Mouse (Mus musculus) liver, postnatal 0 days (tissue): Measurements from ENCODE around the gene Ccdc78. TPM values are rescaled to one million over a fixed set of nuclear protein-coding genes. Genes with fewer than 3 reads are reported as not detected.

Source experiments
- ATAC-seq: fragments of 200-750 bp; cut with Nextera tagmentation; 2 replicates; pipeline ENCODE4 v1.8.0; 2017; ENCODE audit warnings: mild to moderate bottlenecking, moderate library complexity
- DNase-seq: peaks from one replicate; pipeline ENCODE4 v3.0.0-alpha.2; 2016
- H3K27ac ChIP-seq: fragments of 300-500 bp; sonication (generic); 2 replicates; pipeline ENCODE4 v1.5.1; 2014; ENCODE audit warnings: antibody characterized with exemption, moderate library complexity, mild to moderate bottlenecking, low read depth
- H3K27me3 ChIP-seq: fragments of 300-500 bp; sonication (generic); 2 replicates; pipeline ENCODE4 v1.6.1; 2014; ENCODE audit warnings: low read length, control low read depth, mixed read lengths; ENCODE audit not compliant: insufficient read depth
- H3K36me3 ChIP-seq: fragments of 300-500 bp; sonication (generic); replicated peaks from 2 replicates; pipeline ENCODE4 v1.6.1; 2014; ENCODE audit warnings: mild to moderate bottlenecking, control low read depth, low read length, moderate library complexity, mixed read lengths; ENCODE audit not compliant: insufficient read depth
- H3K4me1 ChIP-seq: fragments of 300-500 bp; sonication (generic); 2 replicates; pipeline ENCODE4 v1.6.1; 2014; ENCODE audit warnings: antibody characterized with exemption, mild to moderate bottlenecking, control low read depth; ENCODE audit not compliant: insufficient read depth
- H3K4me2 ChIP-seq: fragments of 300-500 bp; sonication (generic); 2 replicates; pipeline ENCODE4 v1.6.1; 2014; ENCODE audit warnings: low read depth, mild to moderate bottlenecking, low read length, moderate library complexity, mixed read lengths
- H3K4me3 ChIP-seq: fragments of 300-500 bp; sonication (generic); 2 replicates; pipeline ENCODE4 v1.5.1; 2014; ENCODE audit warnings: low read depth, low read length
- H3K9ac ChIP-seq: fragments of 300-500 bp; sonication (generic); replicated peaks from 2 replicates; pipeline ENCODE4 v1.6.1; 2014; ENCODE audit warnings: mild to moderate bottlenecking, moderate library complexity
- H3K9me3 ChIP-seq: fragments of 300-500 bp; sonication (generic); 2 replicates; pipeline ENCODE4 v1.6.1; 2016; ENCODE audit warnings: mild to moderate bottlenecking, control low read depth, low read length, mixed read lengths
- CTCF ChIP-seq: sonication (generic); IDR thresholded peaks from 2 replicates; pipeline ENCODE4 v1.5.1; 2016; ENCODE audit warnings: antibody characterized with exemption, low read depth
- EP300 ChIP-seq: IDR thresholded peaks from 2 replicates; pipeline ENCODE4 v1.6.1; 2016; ENCODE audit warnings: antibody characterized with exemption, low read depth, mild to moderate bottlenecking
- WGBS: fragments of 180-500 bp; shearing (Covaris S2); extraction: QIAGEN DNeasy Blood & Tissue Kit; methylation state at CpG from one replicate; pipeline ENCODE4 v1.1.7; 2014; ENCODE audit not compliant: insufficient replicate concordance; 5-methylcytosine and 5-hydroxymethylcytosine counted together
- microRNA-seq: library from miRNA; unstranded; fragments of <30 nt; microRNA quantifications from one replicate; pipeline ENCODE4, GENCODE M21; 2016
- polyA plus RNA-seq: library from polyadenylated mRNA; unstranded; fragments of >200 nt; fragmentation: Nextera tagmentation; extraction: Ambion mirVana; gene quantifications from 2 replicates; pipeline ENCODE4 v1.2.1, GENCODE M21; 2015

Ccdc78 gene
- polyA plus RNA-seq, 1 experiment from 2014 or later: not detected

- H3K27ac ChIP-seq: no peak overlapping the region
- no peaks in the 10 kb centered on the region for H3K27me3 ChIP-seq
- no peak for ATAC-seq
- H3K36me3 ChIP-seq: peaks cover 43% of the 10 kb centered on the region
- peaks cover 42% of the 10 kb centered on the region for H3K4me1 ChIP-seq
- no peak overlapping the region for H3K9ac ChIP-seq
- WGBS: 42% methylated on average over 3 of the region's 3 CpGs
- H3K4me3 ChIP-seq: no peak overlapping the region
- H3K4me2 ChIP-seq: peak overlapping the region; percentile 76; the same call in 1 of the 2 replicates
- no peak for TF ChIP-seq EP300
- no peak for TF ChIP-seq CTCF
- DNase-seq: no peak
- H3K9me3 ChIP-seq: no peaks in the 10 kb centered on the region
Observed at GRCm38 (mm10) chr17:25837533-25837932, 51.2 kb downstream of the Ccdc78 start.

DNA sequence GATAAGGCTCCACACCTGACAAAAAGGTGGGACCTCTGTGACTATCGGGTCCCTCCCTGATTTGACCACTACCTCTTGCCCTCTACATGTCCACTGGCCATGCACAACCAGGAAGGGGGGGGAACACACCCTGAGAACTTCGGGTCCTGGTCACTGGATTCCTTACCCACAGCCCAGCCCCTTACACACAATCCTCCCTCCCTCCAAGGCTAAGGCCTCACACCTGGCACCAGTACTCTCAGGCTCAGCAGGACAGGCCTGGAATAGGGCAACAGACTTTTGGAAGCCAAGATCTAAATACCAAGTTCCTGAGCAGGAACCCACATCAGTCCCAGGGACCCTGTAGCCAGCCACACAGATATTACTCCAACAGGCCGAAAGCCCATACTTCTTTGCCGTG, 52.5 kb downstream of the Ccdc78 start:
- DNase-seq: no peak
- no peak for TF ChIP-seq EP300
- no peak for TF ChIP-seq CTCF

DNA sequence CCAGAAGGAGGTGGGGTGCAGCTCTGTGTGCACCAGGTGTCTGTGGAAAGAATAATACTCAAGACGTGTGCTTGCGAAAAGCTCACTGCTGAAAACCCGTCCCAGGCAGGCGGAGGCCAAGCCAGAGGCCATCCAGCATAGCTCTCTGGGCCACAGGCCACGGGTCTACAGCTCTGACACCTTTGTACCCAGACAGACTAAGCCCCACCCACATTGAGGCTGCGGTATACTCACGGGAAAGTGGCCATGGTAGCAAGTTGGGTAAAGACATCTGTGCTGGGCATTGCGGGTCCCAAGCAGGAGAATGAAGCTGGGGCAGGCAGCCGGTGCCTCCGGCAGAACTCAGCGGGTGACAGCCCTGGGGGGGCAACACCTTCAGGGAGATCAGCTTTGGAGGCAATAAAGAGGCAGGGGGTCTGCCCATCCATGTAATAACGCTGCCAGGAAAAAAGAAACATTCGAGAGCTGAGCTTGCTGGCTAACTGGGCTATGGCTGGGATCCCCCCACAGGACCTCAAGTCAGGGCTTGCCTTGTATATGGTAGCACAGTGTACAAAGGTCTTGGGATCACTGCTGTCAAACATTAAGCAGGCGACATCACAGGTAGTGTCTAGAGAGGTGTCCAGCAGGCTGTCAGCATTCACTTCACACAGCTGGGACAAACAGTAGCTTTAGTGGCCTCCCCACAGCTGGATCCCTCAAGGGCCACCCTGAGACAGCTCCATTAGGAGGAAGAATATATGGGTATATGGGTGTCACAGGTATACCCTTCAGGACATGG, 53.3 kb downstream of the Ccdc78 start:
- ATAC-seq (peak; percentile 67), DNase-seq (no peak)
- 0 out of 2 replicates have a peak overlapping the region, but pooled peaks have one; percentile 38 for H3K4me2 ChIP-seq
- TF ChIP-seq EP300 (no peak), CTCF (no peak)
- no peaks in the 10 kb centered on the region for H3K27me3 ChIP-seq
- H3K4me3 ChIP-seq: no peak overlapping the region
- peak overlapping the region; percentile 82 for H3K27ac ChIP-seq
- H3K9me3 ChIP-seq: no peaks in the 10 kb centered on the region
- no peak overlapping the region for H3K9ac ChIP-seq
- peaks cover 44% of the 10 kb centered on the region for H3K36me3 ChIP-seq
- H3K4me1 ChIP-seq: peaks cover 43% of the 10 kb centered on the region
- WGBS: 70% methylated on average over 14 of the region's 14 CpGs

More for the DNA sequence above, 52.5 kb downstream of the Ccdc78 start:
- no peak overlapping the region for H3K4me3 ChIP-seq
- peaks cover 48% of the 10 kb centered on the region for H3K4me1 ChIP-seq
- no peak overlapping the region for H3K4me2 ChIP-seq
- no peaks in the 10 kb centered on the region for H3K27me3 ChIP-seq
- no peaks in the 10 kb centered on the region for H3K9me3 ChIP-seq
- no peak for ATAC-seq
- WGBS: 79% methylated on average over 4 of the region's 4 CpGs
- peak overlapping the region; percentile 82 for H3K27ac ChIP-seq
- peaks cover 44% of the 10 kb centered on the region for H3K36me3 ChIP-seq
- no peak overlapping the region for H3K9ac ChIP-seq

Small RNAs within 50 kb of the gene (microRNA-seq; reads per million reads assigned to microRNA genes)
- gene Gm25083 (not detected), gene Mir3082 (1.6 reads per million), gene Mir6966 (not detected)

Other genes starting within 250 kb of the Ccdc78 start
- 0.08 TPM in 1 of 2 replicates, not detected in the other for gene Sox8, start 215.9 kb upstream of the Ccdc78 start, polyA plus RNA-seq
- gene Lmf1, start 207.5 kb upstream of the Ccdc78 start, polyA plus RNA-seq: 11.9 and 12.5 TPM in 2 replicates
- 0.39 TPM in 1 of 2 replicates, not detected in the other for gene Gng13, start 69.4 kb upstream of the Ccdc78 start, polyA plus RNA-seq
- 7.4 TPM in 2 replicates for gene Chtf18, start 59.2 kb upstream of the Ccdc78 start, polyA plus RNA-seq
- gene Rpusd1, start 58.9 kb upstream of the Ccdc78 start, polyA plus RNA-seq: 3.8 and 3.9 TPM in 2 replicates
- gene Mslnl, start 50.5 kb upstream of the Ccdc78 start, polyA plus RNA-seq: not detected in 2 replicates
- 12.3 and 14.7 TPM in 2 replicates for gene Msln, start 32.2 kb upstream of the Ccdc78 start, polyA plus RNA-seq
- 12.8 and 15.3 TPM in 2 replicates for gene Narfl, start 12.8 kb upstream of the Ccdc78 start, polyA plus RNA-seq
- 8.3 and 9.4 TPM in 2 replicates for gene Haghl, start 907 bp upstream of the Ccdc78 start, polyA plus RNA-seq
- gene Fam173a, start 6.3 kb downstream of the Ccdc78 start, polyA plus RNA-seq: 51.5 and 51.6 TPM in 2 replicates
- not detected in 2 replicates for gene AC134908.4, start 9.1 kb downstream of the Ccdc78 start, polyA plus RNA-seq
- gene Metrn, start 10.6 kb downstream of the Ccdc78 start, polyA plus RNA-seq: 11.9 TPM in 2 replicates
- gene Fbxl16, start 22.5 kb downstream of the Ccdc78 start, polyA plus RNA-seq: 0.05 TPM in 1 of 2 replicates, not detected in the other
- gene Wdr24, start 37.0 kb downstream of the Ccdc78 start, polyA plus RNA-seq: 5.5 and 7.2 TPM in 2 replicates
- 12.8 and 13.8 TPM in 2 replicates for gene Jmjd8, start 42.3 kb downstream of the Ccdc78 start, polyA plus RNA-seq
- 118 and 119 TPM in 2 replicates for gene Stub1, start 46.8 kb downstream of the Ccdc78 start, polyA plus RNA-seq
- gene Rhbdl1, start 50.7 kb downstream of the Ccdc78 start, polyA plus RNA-seq: 0.17 and 0.35 TPM in 2 replicates
- 0.30 and 0.34 TPM in 2 replicates for gene Gm20683, start 55.2 kb downstream of the Ccdc78 start, polyA plus RNA-seq
- gene Rhot2, start 58.3 kb downstream of the Ccdc78 start, polyA plus RNA-seq: 9.8 and 10.4 TPM in 2 replicates
- 2.7 and 3.4 TPM in 2 replicates for gene Wdr90, start 74.9 kb downstream of the Ccdc78 start, polyA plus RNA-seq
- gene Mcrip2, start 82.2 kb downstream of the Ccdc78 start, polyA plus RNA-seq: 127 and 143 TPM in 2 replicates
- gene Mettl26, start 88.5 kb downstream of the Ccdc78 start, polyA plus RNA-seq: 64.8 and 72.5 TPM in 2 replicates
- 0.33 and 0.54 TPM in 2 replicates for gene Wfikkn1, start 94.3 kb downstream of the Ccdc78 start, polyA plus RNA-seq
- 6.5 and 7.3 TPM in 2 replicates for gene Rab40c, start 133.1 kb downstream of the Ccdc78 start, polyA plus RNA-seq
- gene Pigq, start 158.4 kb downstream of the Ccdc78 start, polyA plus RNA-seq: 56.0 and 58.7 TPM in 2 replicates
- 2.0 and 3.8 TPM in 2 replicates for gene Nhlrc4, start 158.4 kb downstream of the Ccdc78 start, polyA plus RNA-seq
- gene A930017K11Rik, start 166.0 kb downstream of the Ccdc78 start, polyA plus RNA-seq: not detected in 2 replicates
- gene Capn15, start 199.2 kb downstream of the Ccdc78 start, polyA plus RNA-seq: 6.6 and 8.3 TPM in 2 replicates